Mouse (Mus musculus): Measurements from ENCODE around the gene 9230112D13Rik. TPM values are rescaled to one million over a fixed set of nuclear protein-coding genes. Genes with fewer than 3 reads are reported as not detected.

Gene 9230112D13Rik
- total RNA-seq, 4 experiments from 2014 or later, result not detected

GRCm38 (mm10) chr14:34497346-34497745, 25.3 kb downstream of the 9230112D13Rik start:
- DNase-seq, result peak; percentile 47

- no peak for DNase-seq
These were observed 28.9 kb downstream of the 9230112D13Rik start for GRCm38 (mm10) chr14:34493682-34494081.

- no peak for DNase-seq
These were observed 29.9 kb downstream of the 9230112D13Rik start for GRCm38 (mm10) chr14:34492688-34493087.

- no peak for DNase-seq
These were observed 31.6 kb downstream of the 9230112D13Rik start for GRCm38 (mm10) chr14:34490965-34491364.

GRCm38 (mm10) chr14:34489928-34490327, 32.7 kb downstream of the 9230112D13Rik start:
- no peak for DNase-seq

GRCm38 (mm10) chr14:34486169-34486568, 36.4 kb downstream of the 9230112D13Rik start:
- DNase-seq, result no peak

GRCm38 (mm10) chr14:34483469-34484341, 38.9 kb downstream of the 9230112D13Rik start:
- DNase-seq, result no peak

GRCm38 (mm10) chr14:34471591-34471990, 51.0 kb downstream of the 9230112D13Rik start:
- no peak for DNase-seq

- no peak for DNase-seq
These were observed 56.3 kb downstream of the 9230112D13Rik start for GRCm38 (mm10) chr14:34466291-34466690.

Other genes with a start within 250 kb of the 9230112D13Rik start
- gene Shld2, start 212.3 kb downstream of the 9230112D13Rik start, total RNA-seq (2022), result 10 to 100 TPM; 11.3 to 13.5 (median 12.6) TPM
- gene Glud1, start 212.1 kb downstream of the 9230112D13Rik start, total RNA-seq (2022), result 100 to 1,000 TPM; 213 to 238 (median 225) TPM
- not detected for gene Fam25c, start 167.4 kb downstream of the 9230112D13Rik start, total RNA-seq (2022)
- gene Sncg, start 148.0 kb downstream of the 9230112D13Rik start, total RNA-seq (2022), result 100 to 1,000 TPM in 1 of 4 experiments, 10 to 100 TPM in 3; 19.1 to 206 (median 82.2) TPM
- 10 to 100 TPM; 27.7 to 45.8 (median 39.9) TPM for gene Mmrn2, start 147.3 kb downstream of the 9230112D13Rik start, total RNA-seq (2022)
- gene Bmpr1a, start 19.5 kb downstream of the 9230112D13Rik start, total RNA-seq (2022), result 10 to 100 TPM; 60.5 to 74.7 (median 67.1) TPM
- under 1 TPM; 0.35 to 0.98 (median 0.69) TPM for gene Ldb3, start 65.9 kb upstream of the 9230112D13Rik start, total RNA-seq (2022)
- under 1 TPM in 2 of 4 experiments, not detected in 2; 0.14 to 0.23 TPM for gene Opn4, start 77.3 kb upstream of the 9230112D13Rik start, total RNA-seq (2022)
- gene Wapl, start 151.1 kb upstream of the 9230112D13Rik start, total RNA-seq (2022), result 100 to 1,000 TPM in 1 of 4 experiments, 10 to 100 TPM in 3; 77.4 to 100 (median 83.2) TPM

Data from adrenal gland, adult 8-10 months (tissue).